8 mouse cellular contexts compared by ENCODE assay signal in the genomic region with DNA sequence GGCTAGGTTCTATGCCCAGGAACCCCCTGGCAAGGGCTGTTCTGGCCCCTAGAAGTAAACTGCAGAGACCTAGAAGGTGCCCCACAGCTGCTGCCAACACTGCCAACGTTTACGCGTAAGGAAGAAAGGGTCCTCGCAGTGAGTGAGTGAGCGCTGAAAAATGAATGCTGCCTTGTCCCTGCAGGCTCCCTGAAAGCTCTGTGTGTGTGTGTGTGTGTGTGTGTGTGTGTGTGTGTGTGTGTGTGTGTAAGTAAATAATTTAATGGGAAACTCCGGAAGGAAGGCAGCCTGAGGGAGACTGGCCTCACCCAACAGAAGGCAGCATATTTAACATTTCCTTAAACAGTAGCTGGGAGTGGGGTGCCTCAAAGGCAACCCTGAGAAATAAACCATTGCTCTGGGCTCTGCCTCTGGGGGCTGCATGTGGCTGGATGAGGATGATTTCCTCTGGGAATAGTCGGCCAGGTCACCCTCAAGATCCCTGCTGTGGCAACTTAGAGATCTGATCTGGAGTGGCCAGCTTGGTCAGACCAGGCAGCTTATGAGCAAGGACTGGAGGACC. TPM values are rescaled to one million over a fixed set of nuclear protein-coding genes. Genes with fewer than 3 reads are reported as not detected.
DNase-seq lines count a peak whose midpoint lies in the region; ATAC-seq and TF ChIP-seq lines count a peak whose summit lies in the region.

No protein-coding gene starts in this region.

- H3K9ac ChIP-seq in embryonic facial prominence, embryonic 13.5 days, result peak overlapping the region; percentile 55
- no peak overlapping the region for H3K9ac ChIP-seq in midbrain, embryonic 16.5 days (ENCODE audit: low read depth, low read length)

- no peak for DNase-seq in gastrocnemius, adult 2 months
- no peak for DNase-seq in gastrocnemius, postnatal 4 days (ENCODE audit: low spot score in 2 of 2)
- DNase-seq in kidney, postnatal 14 days, result peak; percentile 60
- no peak for DNase-seq in adrenal gland, adult 2 months
- no peak for DNase-seq in gastrocnemius, postnatal 10 days
- no peak for DNase-seq in adrenal gland, adult 8-10 months

- no peak overlapping the region; the same call in 1 of the 2 replicates for H3K4me2 ChIP-seq in embryonic facial prominence, embryonic 13.5 days
- H3K4me2 ChIP-seq in midbrain, embryonic 16.5 days (ENCODE audit: low read length), result no peak overlapping the region

- peaks cover 29% of the 10 kb centered on the region for H3K4me1 ChIP-seq in embryonic facial prominence, embryonic 13.5 days
- H3K4me1 ChIP-seq in midbrain, embryonic 16.5 days (ENCODE audit: control insufficient read depth, insufficient read depth, low read length), result peaks cover 7% of the 10 kb centered on the region

- TF ChIP-seq CTCF in gastrocnemius, adult 2 months (IDR thresholded peaks at IDR 0.05), result no peak

- H3K4me3 ChIP-seq in gastrocnemius, adult 2 months, result no peak overlapping the region
- H3K4me3 ChIP-seq in embryonic facial prominence, embryonic 13.5 days, result no peak overlapping the region
- no peak overlapping the region for H3K4me3 ChIP-seq in midbrain, embryonic 16.5 days (ENCODE audit: low read depth, low read length)

- H3K27me3 ChIP-seq in embryonic facial prominence, embryonic 13.5 days, result no peaks in the 10 kb centered on the region
- H3K27me3 ChIP-seq in midbrain, embryonic 16.5 days (ENCODE audit: control insufficient read depth, insufficient read depth, low read depth, low read length), result no peaks in the 10 kb centered on the region

- no peak for ATAC-seq in embryonic facial prominence, embryonic 13.5 days (ENCODE audit: insufficient number of reproducible peaks, insufficient read depth, low FRiP score, low TSS enrichment, low read depth)
- no peak for ATAC-seq in midbrain, embryonic 16.5 days

- H3K36me3 ChIP-seq in embryonic facial prominence, embryonic 13.5 days, result no peaks in the 10 kb centered on the region
- H3K36me3 ChIP-seq in midbrain, embryonic 16.5 days (ENCODE audit: control insufficient read depth, insufficient read depth, low read length), result no peaks in the 10 kb centered on the region

- WGBS in embryonic facial prominence, embryonic 13.5 days, result 44% methylated on average over 7 of the region's 7 CpGs
- 50% methylated on average over 7 of the region's 7 CpGs for WGBS in midbrain, embryonic 16.5 days

- intact Hi-C loops in gastrocnemius, adult 2 months (cut with DNase I), result no loop called here

- H3K27ac ChIP-seq in gastrocnemius, adult 2 months, result peak overlapping the region; percentile 82
- peak overlapping the region; percentile 74 for H3K27ac ChIP-seq in embryonic facial prominence, embryonic 13.5 days
- H3K27ac ChIP-seq in midbrain, embryonic 16.5 days (ENCODE audit: low read length), result peak overlapping the region; percentile 60

- no peaks in the 10 kb centered on the region for H3K9me3 ChIP-seq in embryonic facial prominence, embryonic 13.5 days
- H3K9me3 ChIP-seq in midbrain, embryonic 16.5 days (replicated peaks; ENCODE audit: control insufficient read depth, low read length, poor library complexity, severe bottlenecking), result no peaks in the 10 kb centered on the region

RNA-seq across cellular contexts. Expression of a gene that starts 34.9 kb away (rescaled TPM):
- total RNA-seq in gastrocnemius, adult 2 months (2021), result 100 to 1,000 TPM in 1 of 2 experiments, 10 to 100 TPM in 1; 58.5 to 108 TPM
- 100 to 1,000 TPM; 655 to 661 TPM for total RNA-seq in gastrocnemius, postnatal 4 days (2021)
- 3,278 and 3,456 TPM in 2 replicates for polyA plus RNA-seq in embryonic facial prominence, embryonic 13.5 days (2015; fragmentation: Nextera tagmentation; extraction: Ambion mirVana)
- 1,375 and 1,671 TPM in 2 replicates for polyA plus RNA-seq in midbrain, embryonic 16.5 days (2015; fragmentation: Nextera tagmentation; extraction: Ambion mirVana)
- 100 to 1,000 TPM; 538 to 582 TPM for total RNA-seq in adrenal gland, adult 2 months (2021)
- polyA plus RNA-seq in adrenal gland, adult 2 months (2012; rRNA removed), result 728 and 947 TPM in 2 replicates
- 100 to 1,000 TPM; 358 to 428 TPM for total RNA-seq in gastrocnemius, postnatal 10 days (2021)
- total RNA-seq in adrenal gland, adult 8-10 months (2022), result 100 to 1,000 TPM; 448 to 514 (median 510) TPM
